Mouse (Mus musculus) R1 (cell line): Measurements from ENCODE around the gene Lrrc49.

Experiments used
- DNase-seq: peaks from one replicate; pipeline ENCODE4 v3.0.0-alpha.2; 2018; ENCODE audit warnings: low read depth, low spot score

The Lrrc49 gene

GRCm38 (mm10) chr9:60687891-60688324 is at the start of gene Lrrc49:
Gene Lrrc49 (minus strand): TSS chr9:60688158.
- peak; percentile 97 for DNase-seq

GRCm38 (mm10) chr9:60734321-60734720 is 46.4 kb upstream of the Lrrc49 start:
- DNase-seq = no peak

- DNase-seq = no peak
Observed at GRCm38 (mm10) chr9:60724968-60725367, 37.0 kb upstream of the Lrrc49 start.

GRCm38 (mm10) chr9:60719687-60720086 is 31.7 kb upstream of the Lrrc49 start:
- no peak for DNase-seq

GRCm38 (mm10) chr9:60718284-60718683 is 30.3 kb upstream of the Lrrc49 start:
- DNase-seq = peak; percentile 68

- peak; percentile 21 for DNase-seq
Observed at GRCm38 (mm10) chr9:60715828-60716227, 27.9 kb upstream of the Lrrc49 start.

GRCm38 (mm10) chr9:60715271-60715670 is 27.3 kb upstream of the Lrrc49 start:
- DNase-seq = no peak

- no peak for DNase-seq
Observed at GRCm38 (mm10) chr9:60714191-60714590, 26.2 kb upstream of the Lrrc49 start.

- DNase-seq = no peak
Observed at GRCm38 (mm10) chr9:60713616-60714015, 25.7 kb upstream of the Lrrc49 start.

- DNase-seq = peak; percentile 50
Observed at GRCm38 (mm10) chr9:60712771-60713541, 25.0 kb upstream of the Lrrc49 start, which contains the start of gene Larp6. Gene Larp6 (plus strand): TSS chr9:60712989.

- DNase-seq = no peak
Observed at GRCm38 (mm10) chr9:60712011-60712410, 24.1 kb upstream of the Lrrc49 start.

GRCm38 (mm10) chr9:60709721-60710120 is 21.8 kb upstream of the Lrrc49 start:
- DNase-seq = no peak

GRCm38 (mm10) chr9:60708606-60709005 is 20.6 kb upstream of the Lrrc49 start:
- DNase-seq = no peak

- DNase-seq = no peak
Observed at GRCm38 (mm10) chr9:60707594-60707993, 19.6 kb upstream of the Lrrc49 start.

GRCm38 (mm10) chr9:60699581-60700231 is 11.7 kb upstream of the Lrrc49 start:
- DNase-seq = peak; percentile 20

- DNase-seq = no peak
Observed at GRCm38 (mm10) chr9:60696271-60696985, 8.5 kb upstream of the Lrrc49 start.

- peak; percentile 68 for DNase-seq
Observed at GRCm38 (mm10) chr9:60693986-60694385, 6.0 kb upstream of the Lrrc49 start.

- no peak for DNase-seq
Observed at GRCm38 (mm10) chr9:60692624-60693023, 4.7 kb upstream of the Lrrc49 start.

GRCm38 (mm10) chr9:60687415-60687814 is 543 bp downstream of the Lrrc49 start:
- DNase-seq = peak; percentile 39

GRCm38 (mm10) chr9:60682753-60683152 is 5.2 kb downstream of the Lrrc49 start:
- no peak for DNase-seq

- DNase-seq = peak; percentile 59
Observed at GRCm38 (mm10) chr9:60681005-60681404, 7.0 kb downstream of the Lrrc49 start.

GRCm38 (mm10) chr9:60678913-60679312 is 9.0 kb downstream of the Lrrc49 start:
- no peak for DNase-seq
